Mouse (Mus musculus) fibroblast of lung, adult 2 months (primary cell): ENCODE measurements around the gene Cyb561d1.

Source experiments
- DNase-seq: peaks from one replicate; pipeline ENCODE4 v3.0.0-alpha.2; 2011; ENCODE audit warnings: low read depth

Cyb561d1 gene

DNA sequence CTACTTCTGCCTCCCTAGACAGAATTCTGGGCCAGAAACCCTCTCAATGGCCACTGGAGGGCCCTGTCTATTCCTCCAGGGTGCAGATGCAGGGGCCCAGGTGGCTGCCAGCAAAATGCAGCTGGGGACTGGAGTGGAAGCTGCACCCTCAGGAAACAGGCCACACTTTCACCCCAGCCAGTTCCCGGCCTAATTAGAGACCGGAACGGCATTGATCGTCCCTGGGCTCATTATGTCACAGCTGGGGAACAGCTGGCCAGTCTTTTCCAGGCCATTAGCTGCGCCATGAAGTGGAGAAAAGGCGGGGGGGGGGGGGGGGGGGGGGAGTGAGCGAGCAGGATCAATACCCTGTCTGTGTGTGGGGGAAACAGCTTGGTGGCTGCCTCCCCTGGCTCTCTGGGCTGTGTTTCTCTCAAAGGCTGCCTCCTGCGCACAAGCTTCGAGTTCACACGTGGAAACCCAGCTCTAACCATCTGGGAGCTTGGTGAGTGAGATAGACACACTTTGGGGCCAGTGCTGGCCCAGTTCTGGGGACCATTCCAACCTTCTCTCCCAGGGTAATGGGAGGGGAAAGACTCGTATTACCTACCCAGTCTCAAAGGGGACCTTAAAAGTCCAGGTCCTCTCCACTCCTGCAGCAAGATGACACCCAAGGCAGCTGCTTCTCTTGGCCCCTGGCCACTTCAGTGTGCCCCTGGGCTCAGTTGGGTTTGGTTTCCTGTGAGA lies 34.4 kb downstream of the Cyb561d1 start:
- DNase-seq = no peak

GRCm38 (mm10) chr3:108165532-108166315 lies 35.3 kb downstream of the Cyb561d1 start:
- DNase-seq = no peak

GRCm38 (mm10) chr3:108164807-108165206 lies 36.2 kb downstream of the Cyb561d1 start:
- DNase-seq = no peak

GRCm38 (mm10) chr3:108164091-108164490 lies 36.9 kb downstream of the Cyb561d1 start:
- DNase-seq = no peak

DNA sequence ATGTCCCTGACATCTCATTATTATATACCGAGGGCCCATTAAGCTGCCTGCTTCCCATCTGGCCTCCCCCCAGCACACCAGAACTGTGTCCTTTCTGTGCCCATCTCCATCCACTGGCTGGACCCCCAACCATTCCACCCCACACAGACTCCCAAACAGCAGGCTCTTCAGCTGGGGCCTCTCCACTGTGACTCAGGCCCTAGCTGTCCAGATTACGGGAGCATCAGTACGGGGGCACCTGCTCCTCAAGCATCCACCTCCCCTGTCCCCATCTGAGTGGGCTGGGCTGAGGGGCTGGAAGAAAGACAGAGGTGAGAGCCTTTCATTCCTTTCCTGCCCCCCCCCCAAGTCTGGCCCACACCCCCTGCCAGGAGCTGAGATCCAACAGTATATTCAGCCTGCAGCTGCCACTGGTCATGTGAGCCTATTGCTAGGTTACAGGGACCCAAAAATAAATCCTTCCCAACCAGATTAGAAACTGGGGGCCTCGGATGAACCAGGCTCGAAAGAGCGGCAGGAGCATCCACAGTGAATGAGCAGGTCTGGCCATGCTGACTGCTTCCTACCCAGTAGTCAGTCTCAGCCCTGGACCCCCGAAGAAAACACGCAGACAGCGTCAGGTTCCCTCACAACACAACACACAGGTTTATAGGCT lies 42.5 kb downstream of the Cyb561d1 start:
- no peak for DNase-seq

DNA sequence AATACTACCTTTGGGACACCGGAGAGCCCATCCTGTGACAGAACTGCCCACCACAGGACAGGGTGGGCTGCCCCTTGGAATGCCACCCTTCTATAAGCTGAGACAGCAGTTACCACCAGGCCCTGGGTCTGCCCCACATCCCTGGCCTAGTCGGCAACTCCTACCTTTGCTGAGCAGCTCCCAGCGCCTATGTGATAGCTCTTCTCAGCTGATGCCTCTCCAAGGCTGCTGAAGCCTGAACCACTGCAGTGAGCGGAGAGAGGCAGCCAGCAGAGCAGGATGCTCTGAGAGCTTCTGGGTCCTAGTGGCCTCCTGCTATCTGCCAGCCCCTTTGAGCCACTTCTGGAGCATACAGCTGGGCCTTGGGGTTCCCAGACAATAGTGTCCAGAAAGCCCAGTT lies 46.4 kb downstream of the Cyb561d1 start, which contains the start of gene Gpr61:
Gene Gpr61 (minus strand): TSS at position 227 of the 400 bp plus-strand sequence.
- DNase-seq = no peak

DNA sequence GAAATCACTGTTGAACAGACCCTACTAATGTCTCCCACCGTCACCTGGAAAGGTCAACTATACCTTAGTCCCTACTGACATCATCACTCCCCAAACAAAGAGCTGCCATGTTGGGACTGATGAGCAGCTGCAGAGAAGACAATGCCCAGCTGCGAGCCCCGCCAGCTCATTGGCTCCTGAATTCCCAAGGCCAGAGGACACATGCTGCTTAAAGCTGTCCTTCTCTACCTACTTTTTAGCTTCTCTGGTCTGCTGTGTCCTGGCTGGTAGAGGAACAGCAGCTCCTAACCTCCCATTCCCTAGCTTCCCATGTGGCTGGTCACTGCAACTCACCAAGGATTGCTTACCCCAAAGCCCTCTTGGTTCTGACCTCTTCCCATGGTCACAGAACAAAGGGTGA lies 48.7 kb downstream of the Cyb561d1 start:
- no peak for DNase-seq

DNA sequence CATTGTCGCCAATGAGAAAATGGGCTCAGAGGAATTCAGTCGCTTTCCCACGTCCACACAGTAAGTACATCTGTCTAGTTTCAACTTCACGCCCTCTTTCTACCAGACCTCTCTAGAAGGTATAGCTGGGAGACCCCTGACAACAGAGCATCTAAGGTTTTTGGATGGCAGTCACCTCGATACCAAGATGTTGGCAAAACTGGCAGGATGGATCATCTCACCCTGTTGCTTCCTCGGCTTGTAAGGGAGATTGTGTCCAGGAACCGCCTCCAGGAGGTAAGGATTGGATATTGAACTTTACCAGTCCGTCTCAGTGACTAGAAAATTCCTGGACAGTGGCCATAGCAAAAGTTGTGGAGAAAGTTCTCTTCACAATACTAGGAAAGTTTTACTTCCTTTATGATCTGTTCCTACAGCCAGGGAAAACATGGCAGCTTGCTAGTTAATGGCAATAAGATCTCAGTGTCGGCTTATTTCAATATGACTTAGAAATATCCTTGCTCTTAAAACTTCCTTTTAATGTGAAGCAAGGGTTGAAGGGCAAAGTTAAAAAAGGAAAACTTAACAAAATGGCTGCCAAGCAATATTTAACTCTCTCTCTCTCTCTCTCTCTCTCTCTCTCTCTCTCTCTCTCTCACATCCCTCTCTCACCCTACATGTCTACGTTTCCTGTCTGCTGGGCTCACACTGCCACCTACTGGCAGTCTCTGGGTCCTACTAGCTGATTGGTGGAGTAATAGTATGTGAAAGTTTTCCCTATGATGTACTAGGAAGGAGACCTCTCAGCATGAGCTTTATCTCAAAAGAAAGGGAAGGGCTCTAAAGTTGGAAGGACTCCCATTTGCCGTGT lies 53.4 kb downstream of the Cyb561d1 start:
- DNase-seq = peak; percentile 74

GRCm38 (mm10) chr3:108146671-108147070 lies 54.3 kb downstream of the Cyb561d1 start:
- DNase-seq = no peak
